Mouse (Mus musculus): ENCODE data around the gene Gpr63.

DNA sequence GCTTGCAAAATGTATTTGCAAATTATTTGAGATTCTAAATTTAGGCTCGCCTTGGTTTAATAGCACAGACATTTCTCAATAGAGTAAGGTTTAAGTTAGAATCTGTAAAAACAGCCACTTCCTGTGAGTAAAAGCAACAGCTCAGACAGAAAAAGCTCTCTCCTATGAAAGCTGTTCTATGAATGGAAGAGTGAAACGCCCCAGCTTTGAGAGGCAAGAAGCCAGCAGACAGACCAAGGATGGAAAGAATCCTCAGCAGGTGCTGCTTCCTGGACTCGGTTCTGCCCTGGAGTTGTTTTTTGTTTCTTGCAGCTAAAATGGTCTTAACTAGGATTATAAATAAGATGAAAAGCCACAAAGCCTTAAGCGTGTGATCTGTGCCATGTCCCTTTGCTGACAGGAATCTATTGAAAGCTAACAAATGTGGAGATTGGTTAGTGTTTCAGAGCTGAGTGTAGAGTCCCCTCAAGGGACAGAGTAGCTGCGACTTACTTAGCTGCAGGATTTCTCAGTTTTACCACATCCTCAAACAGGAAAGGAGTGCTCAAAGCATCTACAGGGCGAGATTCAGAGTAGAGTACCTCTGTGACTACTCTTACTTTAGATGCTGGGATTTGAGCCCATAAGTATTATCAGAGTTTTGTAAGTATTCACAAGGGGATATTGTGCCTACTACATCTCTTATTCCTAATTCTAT, 23.3 kb upstream of the Gpr63 start:
- TF ChIP-seq POLR2A (IDR thresholded peaks at IDR 0.05; ENCODE audit: control insufficient read depth, low read depth, low read length) (no peak), CTCF (IDR thresholded peaks at IDR 0.05; ENCODE audit: control insufficient read depth, insufficient read depth, insufficient replicate concordance, low read depth, low read length) (no peak)

Measured in testis, adult 2 months (tissue).